Mouse (Mus musculus): Measurements from ENCODE around the gene Pdcd2. TPM values are rescaled to one million over a fixed set of nuclear protein-coding genes. Genes with fewer than 3 reads are reported as not detected.

Pdcd2 gene
- polyA plus RNA-seq (2011; ENCODE audit: insufficient read depth, insufficient read length, low read depth, missing spikeins), result 39.2 and 62.0 TPM in 2 replicates

DNA sequence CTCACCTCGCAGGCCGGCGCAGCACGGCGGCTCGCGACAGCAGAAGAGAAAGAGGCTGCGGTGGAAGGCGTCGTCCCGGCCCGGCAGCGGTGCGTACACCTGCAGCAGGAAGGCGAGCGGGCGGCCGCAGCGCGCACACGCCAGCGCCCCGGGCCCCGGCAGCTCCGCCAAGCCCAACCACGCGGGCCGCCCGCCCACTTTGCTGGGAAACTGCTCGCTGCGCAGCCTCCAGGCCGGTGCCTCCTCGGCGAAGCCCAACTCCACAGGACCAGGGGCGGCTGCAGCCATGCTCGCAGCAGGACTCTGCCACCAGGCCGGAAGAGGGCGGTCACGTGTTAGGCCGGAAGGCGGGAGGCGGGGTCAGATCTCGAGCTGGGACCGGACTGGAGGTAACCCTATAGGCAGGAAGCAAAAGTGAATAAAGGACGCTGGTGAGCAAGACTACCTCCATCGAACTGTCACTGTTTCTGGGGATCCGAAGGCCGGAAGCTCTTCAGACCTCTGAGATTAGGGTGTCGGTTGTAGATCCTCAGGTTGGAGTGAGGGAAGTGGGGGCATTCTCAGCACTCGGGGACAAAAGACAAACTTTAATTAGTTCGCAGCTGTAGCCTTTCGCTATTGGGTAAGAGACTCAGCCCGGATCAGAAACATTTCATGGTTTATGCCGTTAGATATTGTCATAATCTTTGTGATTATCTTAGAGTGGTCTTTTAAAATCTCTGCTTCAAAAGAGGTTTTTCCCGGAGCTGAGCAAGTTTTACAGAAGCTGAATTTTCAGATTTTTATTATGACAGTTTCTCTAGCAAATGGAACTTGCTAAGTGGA, at the start of gene Pdcd2:
TSS of gene Pdcd2 (minus strand) at position 316 of the 825 bp plus-strand sequence.
- Histone ChIP-seq H3K9me3 (replicated peaks; ENCODE audit: control insufficient read depth, insufficient read depth, low read length, poor library complexity, severe bottlenecking) (no peaks in the 10 kb centered on the region), H3K4me3 (ENCODE audit: low read depth, low read length) (peak within 1 kb of the TSS; percentile 87), H3K27me3 (ENCODE audit: control insufficient read depth, insufficient read depth, low read length, poor library complexity, severe bottlenecking) (no peaks in the 10 kb centered on the region), H3K36me3 (ENCODE audit: control insufficient read depth, insufficient read depth, low read length, poor library complexity, severe bottlenecking) (peaks cover 25% of the 10 kb centered on the region), H3K27ac (ENCODE audit: insufficient read depth, low read length) (no peak within 1 kb of the TSS), H3K9ac (ENCODE audit: low read depth, poor library complexity, severe bottlenecking) (peak within 1 kb of the TSS; percentile 85), H3K4me1 (ENCODE audit: control insufficient read depth, insufficient read depth, low read length) (no peaks in the 10 kb centered on the region)
- TF ChIP-seq CTCF (IDR thresholded peaks at IDR 0.05; ENCODE audit: low read depth, low read length), result no peak
- peak; percentile 79 for TF ChIP-seq POLR2A (IDR thresholded peaks at IDR 0.05; ENCODE audit: insufficient read depth, low read length)
- 0 out of 2 replicates have a peak, but pooled peaks have one; percentile 34 for TF ChIP-seq EP300 (IDR thresholded peaks at IDR 0.05; ENCODE audit: insufficient read depth, low read depth, low read length)

- Histone ChIP-seq H3K9me3 (replicated peaks; ENCODE audit: control insufficient read depth, insufficient read depth, low read length, poor library complexity, severe bottlenecking) (no peaks in the 10 kb centered on the region), H3K4me3 (ENCODE audit: low read depth, low read length) (no peak overlapping the region), H3K9ac (ENCODE audit: low read depth, poor library complexity, severe bottlenecking) (no peak overlapping the region), H3K4me1 (ENCODE audit: control insufficient read depth, insufficient read depth, low read length) (no peaks in the 10 kb centered on the region), H3K27me3 (ENCODE audit: control insufficient read depth, insufficient read depth, low read length, poor library complexity, severe bottlenecking) (no peaks in the 10 kb centered on the region), H3K27ac (ENCODE audit: insufficient read depth, low read length) (no peak overlapping the region), H3K36me3 (ENCODE audit: control insufficient read depth, insufficient read depth, low read length, poor library complexity, severe bottlenecking) (no peaks in the 10 kb centered on the region)
- no peak for TF ChIP-seq POLR2A (IDR thresholded peaks at IDR 0.05; ENCODE audit: insufficient read depth, low read length)
- no peak for TF ChIP-seq CTCF (IDR thresholded peaks at IDR 0.05; ENCODE audit: low read depth, low read length)
- no peak for TF ChIP-seq EP300 (IDR thresholded peaks at IDR 0.05; ENCODE audit: insufficient read depth, low read depth, low read length)
Observed at GRCm38 (mm10) chr17:15575056-15575455, 48.0 kb upstream of the Pdcd2 start.

- TF ChIP-seq EP300 (IDR thresholded peaks at IDR 0.05; ENCODE audit: insufficient read depth, low read depth, low read length) (no peak), POLR2A (IDR thresholded peaks at IDR 0.05; ENCODE audit: insufficient read depth, low read length) (no peak)
- Histone ChIP-seq H3K27me3 (ENCODE audit: control insufficient read depth, insufficient read depth, low read length, poor library complexity, severe bottlenecking) (no peaks in the 10 kb centered on the region), H3K36me3 (ENCODE audit: control insufficient read depth, insufficient read depth, low read length, poor library complexity, severe bottlenecking) (no peaks in the 10 kb centered on the region), H3K9ac (ENCODE audit: low read depth, poor library complexity, severe bottlenecking) (no peak overlapping the region), H3K27ac (ENCODE audit: insufficient read depth, low read length) (no peak overlapping the region), H3K4me1 (ENCODE audit: control insufficient read depth, insufficient read depth, low read length) (no peaks in the 10 kb centered on the region), H3K9me3 (replicated peaks; ENCODE audit: control insufficient read depth, insufficient read depth, low read length, poor library complexity, severe bottlenecking) (no peaks in the 10 kb centered on the region), H3K4me3 (ENCODE audit: low read depth, low read length) (no peak overlapping the region)
Observed at GRCm38 (mm10) chr17:15566908-15567307, 39.8 kb upstream of the Pdcd2 start.

GRCm38 (mm10) chr17:15564928-15565300, 37.8 kb upstream of the Pdcd2 start:
- Histone ChIP-seq H3K4me3 (ENCODE audit: low read depth, low read length) (peak overlapping the region; percentile 97), H3K4me1 (ENCODE audit: control insufficient read depth, insufficient read depth, low read length) (no peaks in the 10 kb centered on the region), H3K9me3 (replicated peaks; ENCODE audit: control insufficient read depth, insufficient read depth, low read length, poor library complexity, severe bottlenecking) (no peaks in the 10 kb centered on the region), H3K36me3 (ENCODE audit: control insufficient read depth, insufficient read depth, low read length, poor library complexity, severe bottlenecking) (no peaks in the 10 kb centered on the region), H3K27ac (ENCODE audit: insufficient read depth, low read length) (no peak overlapping the region), H3K27me3 (ENCODE audit: control insufficient read depth, insufficient read depth, low read length, poor library complexity, severe bottlenecking) (no peaks in the 10 kb centered on the region), H3K9ac (ENCODE audit: low read depth, poor library complexity, severe bottlenecking) (peak overlapping the region; percentile 78)
- TF ChIP-seq POLR2A (IDR thresholded peaks at IDR 0.05; ENCODE audit: insufficient read depth, low read length) (no peak), CTCF (IDR thresholded peaks at IDR 0.05; ENCODE audit: low read depth, low read length) (no peak), EP300 (IDR thresholded peaks at IDR 0.05; ENCODE audit: insufficient read depth, low read depth, low read length) (no peak)

DNA sequence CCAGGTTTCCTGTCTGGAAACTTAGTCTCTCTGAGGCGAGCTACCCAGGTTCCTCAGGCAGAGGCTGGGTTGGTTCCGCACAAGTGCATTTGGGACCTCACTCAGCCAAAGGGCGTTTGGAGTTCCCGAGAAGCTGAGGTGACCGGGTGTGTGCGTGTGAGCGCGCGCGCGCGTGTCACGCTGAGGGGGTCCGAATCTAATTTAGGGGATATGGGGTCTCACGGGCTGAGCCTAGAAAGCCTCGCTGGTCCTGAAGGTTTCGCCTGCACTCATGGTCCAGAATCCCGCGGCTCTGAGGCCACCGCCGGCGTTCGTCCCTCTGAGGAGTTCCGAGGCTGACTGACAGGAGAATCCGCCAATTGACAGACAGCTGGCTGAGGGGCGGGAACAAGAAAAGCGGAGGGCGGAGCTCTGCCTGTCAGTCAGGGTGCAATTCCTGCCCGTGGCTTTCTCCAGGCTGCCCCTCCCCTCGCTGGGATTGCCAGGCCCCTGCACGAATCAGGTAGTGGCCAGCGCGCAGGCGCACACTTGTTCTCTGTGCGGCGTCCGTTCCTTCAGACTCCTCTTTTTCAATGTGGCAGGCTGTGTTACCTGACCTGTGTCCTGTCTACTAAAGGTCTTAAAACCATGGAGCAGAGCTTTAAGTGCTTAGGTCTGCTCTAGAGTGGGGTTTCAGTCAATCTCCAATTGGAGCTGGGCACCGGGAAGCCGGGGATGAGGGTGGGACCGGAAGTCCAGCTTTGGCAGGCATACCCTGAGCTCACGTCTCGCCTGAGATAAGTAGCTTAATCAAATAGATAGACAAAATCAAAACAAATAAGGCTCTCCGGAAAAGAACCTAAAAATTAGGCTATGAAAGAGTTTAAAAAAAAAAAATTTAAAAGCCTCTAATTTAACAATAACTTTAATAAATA, 37.2 kb upstream of the Pdcd2 start, which contains the start of gene Prdm9:
TSS of gene Prdm9 (minus strand) at position 341 of the 914 bp plus-strand sequence.
- H3K4me3 ChIP-seq (ENCODE audit: low read depth, low read length), result peak within 1 kb of the TSS; percentile 97
- no peaks in the 10 kb centered on the region for H3K27me3 ChIP-seq (ENCODE audit: control insufficient read depth, insufficient read depth, low read length, poor library complexity, severe bottlenecking)
- peak within 1 kb of the TSS; percentile 90 for H3K27ac ChIP-seq (ENCODE audit: insufficient read depth, low read length)
- H3K36me3 ChIP-seq (ENCODE audit: control insufficient read depth, insufficient read depth, low read length, poor library complexity, severe bottlenecking), result no peaks in the 10 kb centered on the region
- H3K9ac ChIP-seq (ENCODE audit: low read depth, poor library complexity, severe bottlenecking), result peak within 1 kb of the TSS; percentile 78
- H3K9me3 ChIP-seq (replicated peaks; ENCODE audit: control insufficient read depth, insufficient read depth, low read length, poor library complexity, severe bottlenecking), result no peaks in the 10 kb centered on the region
- TF ChIP-seq POLR2A (IDR thresholded peaks at IDR 0.05; ENCODE audit: insufficient read depth, low read length), result peak; percentile 39
- TF ChIP-seq CTCF (IDR thresholded peaks at IDR 0.05; ENCODE audit: low read depth, low read length), result no peak
- no peak for TF ChIP-seq EP300 (IDR thresholded peaks at IDR 0.05; ENCODE audit: insufficient read depth, low read depth, low read length)
- H3K4me1 ChIP-seq (ENCODE audit: control insufficient read depth, insufficient read depth, low read length), result no peaks in the 10 kb centered on the region
